Mouse (Mus musculus) thymus, adult 2 months (tissue): ENCODE results near the gene Ctnna3.

ENCODE experiments used
- CTCF ChIP-seq: fragments of 200-500 bp; IDR thresholded peaks from 2 replicates; pipeline ENCODE4 v1.5.1; 2012; ENCODE audit warnings: mild to moderate bottlenecking, control low read depth, low read length, moderate library complexity, borderline replicate concordance; ENCODE audit not compliant: control insufficient read depth, poor library complexity, insufficient read depth; ENCODE audit errors: extremely low read depth
- POLR2A ChIP-seq: fragments of 200-500 bp; IDR thresholded peaks from 2 replicates; pipeline ENCODE4 v1.6.1; 2012; ENCODE audit warnings: mild to moderate bottlenecking, low read length, control low read depth, moderate library complexity; ENCODE audit not compliant: control insufficient read depth, poor library complexity, insufficient read depth; ENCODE audit errors: extremely low read depth

GRCm38 (mm10) chr10:63692039-63692438 lies 262.1 kb downstream of the Ctnna3 start:
- TF ChIP-seq POLR2A (no peak), CTCF (no peak)
